Mouse (Mus musculus) lung, postnatal 0 days (tissue): ENCODE measurements at regions not wholly inside any gene's neighbourhood (a gene's known extent, or its start where the extent isn't known, plus 50 kb on each side); places are given as distances from the start of the nearest gene placed in this dataset.

Experiments
- CTCF ChIP-seq: IDR thresholded peaks from 2 replicates; pipeline ENCODE4 v1.5.1; 2016; ENCODE audit warnings: antibody characterized with exemption, mild to moderate bottlenecking
- EP300 ChIP-seq: IDR thresholded peaks from 2 replicates; pipeline ENCODE4 v1.6.1; 2016; ENCODE audit warnings: antibody characterized with exemption, mild to moderate bottlenecking, control low read depth

DNA sequence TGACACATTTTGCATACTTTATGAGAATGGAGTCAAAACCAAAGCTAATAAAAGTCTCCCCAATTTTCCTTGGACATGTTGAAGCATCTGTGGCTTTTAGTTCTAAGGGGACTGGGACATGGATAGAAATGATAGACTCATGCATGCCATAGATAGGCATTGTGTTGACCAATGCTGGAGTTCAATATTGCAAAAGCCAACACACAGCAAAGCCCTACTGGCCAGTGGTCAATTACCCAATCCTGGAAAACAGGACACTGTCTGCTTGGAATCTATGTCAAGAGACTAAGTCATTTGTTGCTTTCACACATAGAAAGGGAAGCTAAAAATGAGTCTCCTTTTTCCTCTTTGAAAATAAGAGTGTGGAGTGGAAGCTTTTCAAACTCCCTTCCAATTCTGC lies 99.1 kb upstream of the Fam204a start:
- TF ChIP-seq CTCF (no peak), EP300 (no peak)
